Mouse (Mus musculus) C2C12 (cell line): ENCODE data around the gene Kat6b.

ENCODE experiments used
- CEBPB ChIP-seq: IDR thresholded peaks from one replicate; pipeline ENCODE4 v1.6.1; 2011; ENCODE audit warnings: low read depth, mild to moderate bottlenecking, control low read depth, moderate library complexity
- CTCF ChIP-seq: IDR thresholded peaks from one replicate; pipeline ENCODE4 v1.5.1; 2011; ENCODE audit not compliant: control insufficient read depth, insufficient read depth, insufficient read length
- FOSL1 ChIP-seq: IDR thresholded peaks from one replicate; pipeline ENCODE4 v1.8.0; 2011; ENCODE audit warnings: mild to moderate bottlenecking, low read length; ENCODE audit not compliant: poor library complexity, insufficient read depth, severe bottlenecking
- MAX ChIP-seq: IDR thresholded peaks from one replicate; pipeline ENCODE4 v1.6.1; 2011; ENCODE audit warnings: mild to moderate bottlenecking, control low read depth
- MYOD1 ChIP-seq: IDR thresholded peaks from one replicate; pipeline ENCODE4 v1.6.1; 2011; ENCODE audit warnings: low read depth; ENCODE audit not compliant: control insufficient read depth, insufficient read length
- MYOG ChIP-seq: IDR thresholded peaks from one replicate; pipeline ENCODE4 v1.6.1; 2011; ENCODE audit not compliant: control insufficient read depth, insufficient read length; ENCODE audit errors: extremely low read depth
- USF1 ChIP-seq: IDR thresholded peaks from one replicate; pipeline ENCODE4 v1.6.1; 2011; ENCODE audit warnings: low read depth, mild to moderate bottlenecking, control low read depth, moderate library complexity

DNA sequence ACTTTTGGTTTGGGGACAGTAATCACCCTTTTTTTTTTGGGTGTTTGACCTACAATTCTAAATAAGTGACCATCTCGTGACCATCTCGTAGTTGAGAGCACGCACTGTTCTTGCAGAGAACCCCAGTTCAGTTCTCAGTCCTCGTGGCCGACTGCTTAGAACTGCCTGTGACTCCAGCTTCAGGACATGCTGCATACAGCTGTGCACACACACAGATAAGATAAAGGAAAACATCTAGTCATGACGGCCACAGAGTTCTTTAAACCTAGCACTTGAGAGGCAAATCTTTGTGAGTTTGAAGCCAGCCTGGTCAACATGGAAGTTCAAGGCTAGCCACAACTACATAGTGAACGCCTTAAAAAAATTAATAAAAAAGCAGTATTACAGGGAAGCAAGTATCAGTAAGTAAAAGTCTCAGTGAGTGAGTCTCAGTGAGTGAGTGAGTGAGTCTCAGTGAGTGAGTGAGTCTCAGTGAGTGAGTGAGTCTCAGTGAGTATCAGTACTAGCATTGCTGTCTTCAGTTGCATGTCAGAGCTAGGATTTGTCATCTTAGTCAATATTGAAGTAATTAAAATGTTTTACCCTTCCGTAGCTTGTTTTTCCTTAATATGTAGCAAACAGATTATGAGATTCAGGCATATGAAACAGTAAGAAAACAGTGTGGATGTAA is 80.3 kb downstream of the Kat6b start:
- TF ChIP-seq CTCF, result no peak
- TF ChIP-seq MAX, result no peak
- no peak for TF ChIP-seq USF1
- no peak for TF ChIP-seq MYOG
- TF ChIP-seq MYOD1, result no peak
- no peak for TF ChIP-seq CEBPB
- no peak for TF ChIP-seq FOSL1
